Mouse (Mus musculus) layer of hippocampus, adult 2 months (tissue): Measurements from ENCODE around the gene Med12l. TPM values are rescaled to one million over a fixed set of nuclear protein-coding genes. Genes with fewer than 3 reads are reported as not detected.
"Not testable (repeated sequence)": the region's sequence is repeated elsewhere in the genome, so short reads cannot be mapped to it uniquely, and the experiment has no call there.

ENCODE experiments used
- DNase-seq, 2 experiments: peaks; one replicate each; pipeline ENCODE4 v3.0.0; 2022; ENCODE audit warnings: low spot score in 2 of 2
- H3K27ac ChIP-seq: fragments of 200-600 bp; 2 replicates; pipeline ENCODE4 v1.8.1; 2022
- H3K4me3 ChIP-seq: fragments of 200-600 bp; 2 replicates; pipeline ENCODE4 v1.8.1; 2022; ENCODE audit warnings: mild to moderate bottlenecking
- CTCF ChIP-seq: fragments of 200-600 bp; conservative IDR thresholded peaks from 2 replicates; pipeline ENCODE4 v1.8.1; 2022; ENCODE audit warnings: antibody characterized with exemption, mild to moderate bottlenecking, moderate library complexity
- total RNA-seq, 2 experiments: library from RNA; stranded (reverse); gene quantifications; 2 replicates each; pipeline ENCODE4 v1.2.3; 2021

Med12l gene
- total RNA-seq, 2 experiments from 2014 or later: 54.2 to 61.6 TPM

GRCm38 (mm10) chr3:59080293-59080916 lies 74.8 kb downstream of the Med12l start:
- Histone ChIP-seq H3K27ac (no peak overlapping the region), H3K4me3 (no peak overlapping the region)
- TF ChIP-seq CTCF: no peak
- no peak for DNase-seq

GRCm38 (mm10) chr3:59080919-59081318 lies 75.3 kb downstream of the Med12l start:
- no peak for DNase-seq
- no peak for TF ChIP-seq CTCF
- Histone ChIP-seq H3K4me3 (no peak overlapping the region), H3K27ac (no peak overlapping the region)

- H3K27ac ChIP-seq: no peak overlapping the region
- no peak overlapping the region for H3K4me3 ChIP-seq
- DNase-seq: no peak
- TF ChIP-seq CTCF: no peak
Observed at GRCm38 (mm10) chr3:59092702-59093101, 87.1 kb downstream of the Med12l start.

GRCm38 (mm10) chr3:59097421-59097820 lies 91.8 kb downstream of the Med12l start:
- DNase-seq: no peak
- no peak overlapping the region for H3K4me3 ChIP-seq
- no peak overlapping the region for H3K27ac ChIP-seq
- no peak for TF ChIP-seq CTCF

GRCm38 (mm10) chr3:59098540-59098939 lies 92.9 kb downstream of the Med12l start:
- Histone ChIP-seq H3K4me3 (no peak overlapping the region), H3K27ac (no peak overlapping the region)
- no peak for TF ChIP-seq CTCF
- DNase-seq: no peak

- Histone ChIP-seq H3K27ac (no peak within 1 kb of the TSS), H3K4me3 (no peak within 1 kb of the TSS)
- DNase-seq: no peak
- no peak for TF ChIP-seq CTCF
Observed at GRCm38 (mm10) chr3:59101218-59101986, 95.8 kb downstream of the Med12l start, which contains the start of gene Gpr171. Gene Gpr171 (minus strand): TSS chr3:59101821.

GRCm38 (mm10) chr3:59102146-59102545 lies 96.5 kb downstream of the Med12l start:
- Histone ChIP-seq H3K27ac (no peak overlapping the region), H3K4me3 (no peak overlapping the region)
- no peak for TF ChIP-seq CTCF
- no peak for DNase-seq

GRCm38 (mm10) chr3:59104462-59104861 lies 98.8 kb downstream of the Med12l start:
- TF ChIP-seq CTCF: no peak
- no peak overlapping the region for H3K27ac ChIP-seq
- no peak overlapping the region for H3K4me3 ChIP-seq
- no peak for DNase-seq

- TF ChIP-seq CTCF: no peak
Observed at GRCm38 (mm10) chr3:59107439-59107838, 101.8 kb downstream of the Med12l start.

GRCm38 (mm10) chr3:59109834-59110233 lies 104.2 kb downstream of the Med12l start:
- not testable (repeated sequence) for H3K27ac ChIP-seq, H3K4me3 ChIP-seq, DNase-seq

More at GRCm38 (mm10) chr3:59107439-59107838, 101.8 kb downstream of the Med12l start:
- no peak overlapping the region for H3K27ac ChIP-seq
- no peak overlapping the region for H3K4me3 ChIP-seq
- no peak for DNase-seq

GRCm38 (mm10) chr3:59111944-59112343 lies 106.3 kb downstream of the Med12l start:
- no peak for DNase-seq
- no peak overlapping the region for H3K27ac ChIP-seq
- no peak for TF ChIP-seq CTCF
- H3K4me3 ChIP-seq: no peak overlapping the region

GRCm38 (mm10) chr3:59113291-59113690 lies 107.7 kb downstream of the Med12l start:
- not testable (repeated sequence) for H3K4me3 ChIP-seq

GRCm38 (mm10) chr3:59113973-59114517 lies 108.4 kb downstream of the Med12l start:
- TF ChIP-seq CTCF: no peak
- Histone ChIP-seq H3K27ac (no peak overlapping the region), H3K4me3 (no peak overlapping the region)
- DNase-seq: no peak

More at GRCm38 (mm10) chr3:59113291-59113690, 107.7 kb downstream of the Med12l start:
- not testable (repeated sequence) for DNase-seq, H3K27ac ChIP-seq
